Mouse (Mus musculus): ENCODE data around the gene Usp17le. TPM values are rescaled to one million over a fixed set of nuclear protein-coding genes. Genes with fewer than 3 reads are reported as not detected.
"Not testable (repeated sequence)": the region's sequence is repeated elsewhere in the genome, so short reads cannot be mapped to it uniquely, and the experiment has no call there.

Usp17le gene
- polyA plus RNA-seq (2011; ENCODE audit: insufficient read depth, insufficient read length, low replicate concordance, missing spikeins) = not detected in 2 replicates

DNA sequence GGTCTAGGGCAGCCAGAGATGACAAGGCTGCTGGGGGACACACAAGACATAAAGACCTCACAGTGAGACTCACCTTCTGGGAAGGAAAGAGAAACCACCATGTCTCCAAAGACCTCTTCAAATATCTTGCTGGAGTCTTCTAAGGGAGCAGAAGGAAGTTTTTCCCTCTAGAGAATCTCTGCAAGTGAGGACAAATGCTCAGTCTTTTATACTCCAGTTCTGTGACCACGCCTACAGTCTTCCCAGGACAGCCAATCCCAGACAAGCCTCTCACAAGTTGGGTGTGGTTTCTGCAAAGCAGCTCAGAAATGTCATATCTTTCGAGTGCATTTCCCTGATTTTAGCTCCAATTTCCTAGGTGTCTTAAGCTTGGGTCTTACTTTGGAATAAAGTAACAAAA lies at the start of gene Usp17le:
Usp17le (minus strand) TSS at position 101 of the 400 bp plus-strand sequence.
- WGBS = 49% methylated on average over 2 of the region's 2 CpGs
- not testable (repeated sequence) for H3K4me3 ChIP-seq (replicated peaks; ENCODE audit: control insufficient read depth, low read depth, low read length); H3K27ac ChIP-seq (ENCODE audit: control insufficient read depth, insufficient read depth, low read depth, low read length, poor library complexity); H3K4me1 ChIP-seq (ENCODE audit: control insufficient read depth, insufficient read depth, low read length)

DNA sequence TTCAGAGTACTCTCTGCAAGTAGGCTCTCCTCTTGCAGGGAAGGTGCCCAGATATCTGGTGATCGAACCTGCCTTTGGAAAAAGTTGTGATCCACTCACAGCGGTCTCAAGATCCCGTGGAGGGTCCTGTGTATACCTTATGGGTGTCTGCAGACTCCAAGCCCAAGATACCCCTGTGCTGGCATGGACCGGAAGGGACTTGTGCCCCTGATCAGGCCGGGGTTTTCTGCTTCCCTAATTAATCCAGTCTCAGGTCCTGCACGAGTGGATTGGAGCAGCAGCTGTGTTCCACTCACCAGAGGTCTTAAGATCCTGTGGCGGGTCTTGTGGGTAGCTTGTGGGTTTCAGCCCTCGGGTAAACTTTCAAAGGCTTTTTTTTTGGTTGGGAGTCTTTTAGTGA lies 33.1 kb upstream of the Usp17le start:
- not testable (repeated sequence) for H3K4me3 ChIP-seq (replicated peaks; ENCODE audit: control insufficient read depth, low read depth, low read length); H3K4me1 ChIP-seq (ENCODE audit: control insufficient read depth, insufficient read depth, low read length); H3K27ac ChIP-seq (ENCODE audit: control insufficient read depth, insufficient read depth, low read depth, low read length, poor library complexity)
- 66% methylated on average over 8 of the region's 8 CpGs for WGBS

DNA sequence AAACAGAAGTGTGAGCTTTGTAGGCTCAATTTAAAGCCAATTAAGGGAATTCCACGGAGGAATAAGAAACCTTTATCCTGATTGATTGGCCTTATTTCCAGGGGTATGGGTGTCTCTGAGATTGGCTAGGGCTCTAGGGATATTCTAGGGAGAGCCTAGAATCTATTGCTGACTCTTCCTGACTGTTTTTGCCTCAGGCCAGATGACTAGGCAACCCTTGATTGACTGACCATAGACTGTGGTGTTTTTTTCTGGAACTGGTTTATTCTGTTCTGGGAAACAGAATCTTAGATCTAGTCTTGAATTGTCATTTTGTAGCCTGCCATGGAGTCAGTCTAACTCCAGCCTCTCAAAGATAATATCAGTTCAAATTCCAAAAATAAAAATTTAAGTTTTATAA lies 13.5 kb upstream of the Usp17le start:
- TF ChIP-seq CTCF (IDR thresholded peaks at IDR 0.05; ENCODE audit: control insufficient read depth, insufficient read depth, low read length) = no peak
- no peak for TF ChIP-seq POLR2A (IDR thresholded peaks at IDR 0.05; ENCODE audit: borderline replicate concordance, control insufficient read depth, low read depth, low read length)
- Histone ChIP-seq H3K27ac (ENCODE audit: control insufficient read depth, insufficient read depth, low read depth, low read length, poor library complexity) (no peak overlapping the region), H3K4me1 (ENCODE audit: control insufficient read depth, insufficient read depth, low read length) (no peaks in the 10 kb centered on the region), H3K4me3 (replicated peaks; ENCODE audit: control insufficient read depth, low read depth, low read length) (no peak overlapping the region)
- whole genome bisulfite sequencing = 74% methylated on average over 1 of the region's 1 CpGs

Other genes starting within 250 kb of the Usp17le start
- not detected in 2 replicates for gene Olfr651, start 227.3 kb downstream of the Usp17le start, polyA plus RNA-seq (2011; ENCODE audit: insufficient read depth, insufficient read length, low replicate concordance, missing spikeins)
- gene Olfr652, start 216.6 kb downstream of the Usp17le start, polyA plus RNA-seq (2011; ENCODE audit: insufficient read depth, insufficient read length, low replicate concordance, missing spikeins) = not detected in 2 replicates
- gene Olfr653, start 200.2 kb downstream of the Usp17le start, polyA plus RNA-seq (2011; ENCODE audit: insufficient read depth, insufficient read length, low replicate concordance, missing spikeins) = not detected in 2 replicates
- not detected in 2 replicates for gene Olfr654, start 190.4 kb downstream of the Usp17le start, polyA plus RNA-seq (2011; ENCODE audit: insufficient read depth, insufficient read length, low replicate concordance, missing spikeins)
- not detected in 2 replicates for gene Olfr655, start 175.7 kb downstream of the Usp17le start, polyA plus RNA-seq (2011; ENCODE audit: insufficient read depth, insufficient read length, low replicate concordance, missing spikeins)
- not detected in 2 replicates for gene Olfr656, start 163.5 kb downstream of the Usp17le start, polyA plus RNA-seq (2011; ENCODE audit: insufficient read depth, insufficient read length, low replicate concordance, missing spikeins)
- gene Olfr657, start 152.7 kb downstream of the Usp17le start, polyA plus RNA-seq (2011; ENCODE audit: insufficient read depth, insufficient read length, low replicate concordance, missing spikeins) = not detected in 2 replicates
- gene Olfr658, start 130.2 kb downstream of the Usp17le start, polyA plus RNA-seq (2011; ENCODE audit: insufficient read depth, insufficient read length, low replicate concordance, missing spikeins) = not detected in 2 replicates
- not detected in 2 replicates for gene Olfr659, start 110.7 kb downstream of the Usp17le start, polyA plus RNA-seq (2011; ENCODE audit: insufficient read depth, insufficient read length, low replicate concordance, missing spikeins)
- 0.42 TPM in 1 of 2 replicates, not detected in the other for gene Olfr661, start 91.0 kb downstream of the Usp17le start, polyA plus RNA-seq (2011; ENCODE audit: insufficient read depth, insufficient read length, low replicate concordance, missing spikeins)
- gene Usp17lb, start 65.1 kb upstream of the Usp17le start, polyA plus RNA-seq (2011; ENCODE audit: insufficient read depth, insufficient read length, low replicate concordance, missing spikeins) = not detected in 2 replicates
- not detected in 2 replicates for gene Usp17la, start 79.5 kb upstream of the Usp17le start, polyA plus RNA-seq (2011; ENCODE audit: insufficient read depth, insufficient read length, low replicate concordance, missing spikeins)
- gene Olfr665, start 100.6 kb upstream of the Usp17le start, polyA plus RNA-seq (2011; ENCODE audit: insufficient read depth, insufficient read length, low replicate concordance, missing spikeins) = not detected in 2 replicates
- gene Olfr666, start 118.5 kb upstream of the Usp17le start, polyA plus RNA-seq (2011; ENCODE audit: insufficient read depth, insufficient read length, low replicate concordance, missing spikeins) = not detected in 2 replicates
- gene Olfr667, start 144.0 kb upstream of the Usp17le start, polyA plus RNA-seq (2011; ENCODE audit: insufficient read depth, insufficient read length, low replicate concordance, missing spikeins) = not detected in 2 replicates
- not detected in 2 replicates for gene Olfr668, start 150.6 kb upstream of the Usp17le start, polyA plus RNA-seq (2011; ENCODE audit: insufficient read depth, insufficient read length, low replicate concordance, missing spikeins)
- not detected in 2 replicates for gene Olfr669, start 156.8 kb upstream of the Usp17le start, polyA plus RNA-seq (2011; ENCODE audit: insufficient read depth, insufficient read length, low replicate concordance, missing spikeins)
- not detected in 2 replicates for gene Olfr670, start 185.2 kb upstream of the Usp17le start, polyA plus RNA-seq (2011; ENCODE audit: insufficient read depth, insufficient read length, low replicate concordance, missing spikeins)
- not detected in 2 replicates for gene Olfr671, start 201.7 kb upstream of the Usp17le start, polyA plus RNA-seq (2011; ENCODE audit: insufficient read depth, insufficient read length, low replicate concordance, missing spikeins)
- gene Olfr672, start 224.6 kb upstream of the Usp17le start, polyA plus RNA-seq (2011; ENCODE audit: insufficient read depth, insufficient read length, low replicate concordance, missing spikeins) = not detected in 2 replicates

Measured in bone marrow, adult 2 months (tissue).